8 mouse cellular contexts compared by ENCODE assay signal in the genomic region with DNA sequence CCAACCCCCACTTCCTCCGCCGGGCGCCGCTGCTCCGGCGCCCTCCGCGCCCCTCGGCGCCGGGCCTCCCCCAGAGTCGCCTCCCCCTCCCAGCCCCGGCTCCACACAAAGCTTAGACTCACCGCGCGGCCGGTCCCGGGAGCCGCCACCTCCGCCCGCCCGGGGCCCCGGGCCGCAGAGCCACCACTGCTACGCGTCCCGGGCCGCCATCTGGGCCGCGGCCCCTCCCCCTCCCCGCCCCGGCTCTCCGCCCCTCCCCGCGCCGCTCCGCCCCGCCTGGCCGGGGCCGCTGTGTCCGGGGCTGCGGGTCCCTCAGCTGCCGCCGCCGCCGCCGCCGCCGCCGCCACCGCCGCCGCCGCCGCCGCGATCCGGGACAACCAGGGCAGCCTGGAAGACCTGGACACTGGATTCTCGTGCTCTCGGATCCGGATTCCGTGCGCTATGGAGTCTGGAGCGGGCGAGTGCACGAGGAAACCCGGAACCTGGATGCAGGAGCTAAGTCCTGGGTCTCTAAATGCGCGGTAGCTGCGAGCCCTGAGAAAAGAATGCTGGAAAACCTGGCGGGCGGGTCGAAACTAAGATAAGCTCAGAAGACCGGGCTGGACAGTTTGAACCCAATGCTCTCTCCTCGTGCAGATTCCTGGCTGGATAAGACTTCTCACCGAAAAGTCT. TPM values are rescaled to one million over a fixed set of nuclear protein-coding genes. Genes with fewer than 3 reads are reported as not detected.
DNase-seq lines count a peak whose midpoint lies in the region; ATAC-seq and TF ChIP-seq lines count a peak whose summit lies in the region.

A gene (minus strand): TSS at position 221 of the 672 bp plus-strand sequence.

- peak within 1 kb of the TSS; percentile 84 for H3K4me3 ChIP-seq in forebrain, embryonic 14.5 days (ENCODE audit: low read depth, low read length)
- peak within 1 kb of the TSS; percentile 88 for H3K4me3 ChIP-seq in liver, embryonic 16.5 days (ENCODE audit: low read depth, low read length)
- H3K4me3 ChIP-seq in neural tube, embryonic 12.5 days, result peak within 1 kb of the TSS; percentile 95
- H3K4me3 ChIP-seq in stomach, postnatal 0 days (ENCODE audit: low read depth, low read length), result peak within 1 kb of the TSS; percentile 84

- under 1% methylated on average over 55 of the region's 76 CpGs for WGBS in forebrain, embryonic 14.5 days
- WGBS in large intestine, adult 2 months, result under 1% methylated on average over 66 of the region's 76 CpGs
- under 1% methylated on average over 35 of the region's 76 CpGs for WGBS in liver, embryonic 16.5 days (ENCODE audit: insufficient replicate concordance)
- WGBS in neural tube, embryonic 12.5 days, result under 1% methylated on average over 68 of the region's 76 CpGs
- under 1% methylated on average over 63 of the region's 76 CpGs for WGBS in stomach, postnatal 0 days

- H3K27ac ChIP-seq in forebrain, embryonic 14.5 days (ENCODE audit: low read depth, low read length), result peak within 1 kb of the TSS; percentile 98
- peak within 1 kb of the TSS; percentile 94 for H3K27ac ChIP-seq in liver, embryonic 16.5 days (ENCODE audit: low read length)
- peak within 1 kb of the TSS; percentile 96 for H3K27ac ChIP-seq in neural tube, embryonic 12.5 days
- peak within 1 kb of the TSS; percentile 99 for H3K27ac ChIP-seq in stomach, postnatal 0 days (replicated peaks)

- DNase-seq in ES-CJ7 (ENCODE audit: low read depth, low spot score), result peak; percentile 96
- DNase-seq in forebrain, embryonic 14.5 days (ENCODE audit: low spot score), result peak; percentile 97
- DNase-seq in heart, postnatal 14 days, result peak; percentile 97 to 98
- peak; percentile 86 for DNase-seq in large intestine, adult 2 months (ENCODE audit: low read depth, low spot score)
- DNase-seq in stomach, postnatal 0 days (ENCODE audit: low spot score), result peak; percentile 96

- H3K4me2 ChIP-seq in forebrain, embryonic 14.5 days (ENCODE audit: low read length), result peak within 1 kb of the TSS; percentile 72
- peak within 1 kb of the TSS; percentile 80 for H3K4me2 ChIP-seq in liver, embryonic 16.5 days (ENCODE audit: low read depth, low read length)
- H3K4me2 ChIP-seq in neural tube, embryonic 12.5 days (replicated peaks), result peak within 1 kb of the TSS; percentile 69
- H3K4me2 ChIP-seq in stomach, postnatal 0 days (replicated peaks; ENCODE audit: low read depth), result peak within 1 kb of the TSS; percentile 67

- TF ChIP-seq CTCF in stomach, postnatal 0 days (IDR thresholded peaks at IDR 0.05; ENCODE audit: low read depth), result no peak

- H3K27me3 ChIP-seq in forebrain, embryonic 14.5 days (replicated peaks; ENCODE audit: control insufficient read depth, insufficient read depth, low read length), result no peaks in the 10 kb centered on the region
- H3K27me3 ChIP-seq in liver, embryonic 16.5 days (ENCODE audit: control insufficient read depth, insufficient read depth, low read depth, low read length), result no peaks in the 10 kb centered on the region
- H3K27me3 ChIP-seq in neural tube, embryonic 12.5 days (replicated peaks), result no peaks in the 10 kb centered on the region; the same call in 1 of the 2 replicates
- H3K27me3 ChIP-seq in stomach, postnatal 0 days (ENCODE audit: control insufficient read depth, insufficient read depth, low read length), result no peaks in the 10 kb centered on the region

- H3K9ac ChIP-seq in forebrain, embryonic 14.5 days (ENCODE audit: low read length), result peak within 1 kb of the TSS; percentile 97
- H3K9ac ChIP-seq in liver, embryonic 16.5 days (ENCODE audit: low read depth, low read length), result peak within 1 kb of the TSS; percentile 88
- peak within 1 kb of the TSS; percentile 97 for H3K9ac ChIP-seq in neural tube, embryonic 12.5 days
- peak within 1 kb of the TSS; percentile 96 for H3K9ac ChIP-seq in stomach, postnatal 0 days (ENCODE audit: low read length)

- H3K36me3 ChIP-seq in forebrain, embryonic 14.5 days (ENCODE audit: control insufficient read depth, insufficient read depth, low read length), result no peaks in the 10 kb centered on the region
- no peaks in the 10 kb centered on the region for H3K36me3 ChIP-seq in liver, embryonic 16.5 days (ENCODE audit: control insufficient read depth, insufficient read depth)
- no peaks in the 10 kb centered on the region for H3K36me3 ChIP-seq in neural tube, embryonic 12.5 days
- H3K36me3 ChIP-seq in stomach, postnatal 0 days (ENCODE audit: control insufficient read depth, insufficient read depth, low read length), result no peaks in the 10 kb centered on the region

- ATAC-seq in cerebellum, adult (ENCODE audit: insufficient number of reproducible peaks, low FRiP score, low TSS enrichment), result peak; percentile 90
- ATAC-seq in forebrain, embryonic 14.5 days, result peak; percentile 90
- peak; percentile 84 for ATAC-seq in liver, embryonic 16.5 days (ENCODE audit: low read depth)
- ATAC-seq in neural tube, embryonic 12.5 days (ENCODE audit: low FRiP score, low read depth), result peak; percentile 82
- ATAC-seq in stomach, postnatal 0 days (ENCODE audit: low FRiP score, low TSS enrichment), result peak; percentile 91

- H3K4me1 ChIP-seq in forebrain, embryonic 14.5 days (ENCODE audit: control insufficient read depth, insufficient read depth, low read length), result peaks cover 41% of the 10 kb centered on the region
- peaks cover 51% of the 10 kb centered on the region for H3K4me1 ChIP-seq in liver, embryonic 16.5 days (ENCODE audit: control insufficient read depth, low read depth, low read length)
- H3K4me1 ChIP-seq in neural tube, embryonic 12.5 days, result peaks cover 47% of the 10 kb centered on the region
- H3K4me1 ChIP-seq in stomach, postnatal 0 days (replicated peaks; ENCODE audit: control insufficient read depth, insufficient read depth), result peaks cover 8% of the 10 kb centered on the region; the same call in 1 of the 2 replicates

- no peaks in the 10 kb centered on the region for H3K9me3 ChIP-seq in forebrain, embryonic 14.5 days (replicated peaks; ENCODE audit: control insufficient read depth, low read length)
- no peaks in the 10 kb centered on the region for H3K9me3 ChIP-seq in liver, embryonic 16.5 days (replicated peaks; ENCODE audit: control insufficient read depth, low read length)
- no peaks in the 10 kb centered on the region for H3K9me3 ChIP-seq in neural tube, embryonic 12.5 days
- no peaks in the 10 kb centered on the region for H3K9me3 ChIP-seq in stomach, postnatal 0 days (ENCODE audit: control insufficient read depth, low read length)

- intact Hi-C loops in heart, postnatal 14 days (cut with DNase I), result loop anchor here (2.0 to 10.0 kb wide), 4 partner anchors 73 to 767 kb away; a partner anchor contains a TSS

- TF ChIP-seq EP300 in stomach, postnatal 0 days (optimal IDR thresholded peaks at IDR 0.05), result peak; percentile 53

RNA-seq across cellular contexts. Expression of the gene that starts here (rescaled TPM):
- polyA plus RNA-seq in forebrain, embryonic 14.5 days (2014; fragmentation: Nextera tagmentation; extraction: Ambion mirVana), result 7.4 and 8.8 TPM in 2 replicates
- total RNA-seq in heart, postnatal 14 days (2021), result 10 to 100 TPM; 27.5 to 28.3 TPM
- 4.6 and 6.1 TPM in 2 replicates for polyA plus RNA-seq in large intestine, adult 2 months (2012; rRNA removed)
- polyA plus RNA-seq in liver, embryonic 16.5 days (2015; fragmentation: Nextera tagmentation; extraction: Ambion mirVana), result 1.4 and 1.7 TPM in 2 replicates
- polyA plus RNA-seq in neural tube, embryonic 12.5 days (2016; fragmentation: Nextera tagmentation; extraction: Ambion mirVana), result 12.1 and 12.8 TPM in 2 replicates
- polyA plus RNA-seq in stomach, postnatal 0 days (2015; fragmentation: Nextera tagmentation; extraction: Ambion mirVana), result 2.4 and 2.7 TPM in 2 replicates

Comparison
In these comparisons a context has a peak if more than half of its experiments do, and no peak if none do; other contexts are left out.
1. Peak in every context shown above with its lines: DNase-seq, ATAC-seq, H3K4me3 ChIP-seq and H3K27ac ChIP-seq.